Mouse (Mus musculus) spleen, embryonic (tissue): Measurements from ENCODE around the gene Mrps18a.

Experiments
- CTCF ChIA-PET: fragments of 350-600 bp; sonication (Branson Sonifier 250); formaldehyde crosslinking; loops from one replicate; lab custom pipeline; 2022; lab: Charles Lee

The Mrps18a gene

GRCm38 (mm10) chr17:46098525-46098924 is 12.3 kb upstream of the Mrps18a start:
- CTCF ChIA-PET = no interaction called here

- CTCF ChIA-PET = interaction anchor here (0.7 kb wide), 1 partner anchor 199 kb away, joined by 3 read pairs; no protein-coding TSS in a partner anchor
Observed at GRCm38 (mm10) chr17:46101906-46102305, 8.9 kb upstream of the Mrps18a start.

DNA sequence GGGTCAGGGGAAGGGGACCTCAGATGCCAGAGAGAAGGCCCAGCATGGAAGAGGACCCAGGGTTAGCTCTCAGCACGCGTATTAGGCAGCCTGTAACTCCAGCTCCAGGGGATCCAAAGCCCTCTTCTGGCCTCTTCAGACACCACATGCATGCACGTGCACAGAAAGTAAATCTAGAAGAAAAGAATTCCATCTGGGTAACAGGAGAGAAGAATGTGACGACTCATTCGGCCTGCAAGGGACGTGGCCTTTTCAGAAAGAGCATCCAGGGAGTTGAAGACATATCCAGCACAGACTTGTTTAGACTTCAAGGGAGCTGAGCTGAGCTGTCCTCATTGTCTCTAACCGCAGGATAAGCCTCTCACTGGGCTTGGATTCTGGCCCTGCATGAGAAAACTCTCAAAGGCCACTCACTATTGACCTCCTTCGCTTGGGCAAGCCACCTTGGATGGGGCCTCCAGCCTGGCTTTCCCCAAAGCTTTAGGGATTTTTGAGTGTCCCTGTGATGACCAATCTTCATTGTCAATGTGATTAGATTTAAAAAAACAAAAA is 8.1 kb upstream of the Mrps18a start:
- CTCF ChIA-PET = no interaction called here

- CTCF ChIA-PET = no interaction called here
Observed at GRCm38 (mm10) chr17:46104487-46104886, 6.3 kb upstream of the Mrps18a start.

DNA sequence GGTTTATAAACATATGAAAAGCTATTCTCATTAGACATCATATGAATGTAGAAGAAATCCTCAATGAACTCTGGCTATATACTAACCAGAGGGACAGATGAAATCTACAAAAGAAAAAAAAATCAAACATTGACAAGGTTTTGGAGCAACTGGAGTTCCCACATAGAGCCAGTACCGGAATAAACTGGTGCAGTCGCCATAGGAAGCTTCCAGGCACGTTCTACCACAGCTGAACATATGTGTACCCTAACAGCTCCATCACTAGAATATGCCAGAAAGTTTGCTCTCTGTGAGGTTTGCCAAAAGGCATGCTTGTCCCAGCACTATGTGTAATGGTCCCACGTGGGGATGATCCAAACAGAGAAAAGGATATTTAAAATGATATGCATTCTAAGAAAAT is 2.5 kb upstream of the Mrps18a start:
- CTCF ChIA-PET = no interaction called here

DNA sequence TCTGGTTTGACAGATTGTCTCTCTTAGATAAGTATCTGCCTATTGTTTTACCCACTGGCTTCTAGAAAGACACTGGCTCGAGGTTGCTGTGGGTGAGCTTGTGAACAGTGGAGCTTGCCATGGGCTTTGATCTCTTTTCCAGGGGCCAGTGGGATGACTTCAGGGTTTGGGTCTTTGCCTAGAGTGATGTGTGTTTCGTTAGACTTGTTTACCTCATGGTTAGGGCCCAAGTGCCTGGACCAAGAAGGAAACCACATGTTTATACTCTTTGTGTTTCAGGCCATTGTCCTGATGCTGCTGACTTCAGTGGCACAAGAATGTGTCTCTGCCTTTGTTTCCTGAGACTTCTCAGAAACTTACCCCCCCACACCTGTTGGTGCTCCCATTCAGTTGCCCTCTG is 4.7 kb downstream of the Mrps18a start:
- CTCF ChIA-PET = no interaction called here

GRCm38 (mm10) chr17:46116138-46116537 is 5.4 kb downstream of the Mrps18a start:
- CTCF ChIA-PET = no interaction called here

GRCm38 (mm10) chr17:46116881-46117280 is 6.1 kb downstream of the Mrps18a start:
- CTCF ChIA-PET = no interaction called here

GRCm38 (mm10) chr17:46117623-46118422 is 7.0 kb downstream of the Mrps18a start:
- CTCF ChIA-PET = no interaction called here

DNA sequence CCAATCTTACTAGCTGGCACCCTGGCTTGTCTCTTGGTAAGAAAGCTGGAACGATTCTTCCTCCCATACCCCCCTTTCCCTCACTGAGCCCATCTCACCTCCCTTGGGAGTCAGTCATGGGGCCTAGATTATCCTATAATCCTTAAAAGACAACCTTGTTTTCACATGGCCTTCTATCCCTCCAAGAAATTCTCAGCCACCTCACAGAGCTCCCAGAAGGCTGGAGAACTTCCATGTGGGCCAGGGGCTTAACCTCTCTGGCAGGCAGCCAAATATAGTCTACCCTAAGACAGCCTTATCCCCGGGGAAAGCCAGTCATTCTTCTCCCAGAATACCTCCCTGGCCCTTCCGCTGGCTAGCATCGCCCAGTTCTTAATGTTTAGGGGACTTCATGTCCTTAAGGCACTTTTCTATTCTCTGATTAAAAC is 7.7 kb downstream of the Mrps18a start:
- CTCF ChIA-PET = no interaction called here

GRCm38 (mm10) chr17:46119641-46120040 is 8.9 kb downstream of the Mrps18a start:
- CTCF ChIA-PET = no interaction called here

- CTCF ChIA-PET = no interaction called here
Observed at GRCm38 (mm10) chr17:46122791-46123190, 12.0 kb downstream of the Mrps18a start.

DNA sequence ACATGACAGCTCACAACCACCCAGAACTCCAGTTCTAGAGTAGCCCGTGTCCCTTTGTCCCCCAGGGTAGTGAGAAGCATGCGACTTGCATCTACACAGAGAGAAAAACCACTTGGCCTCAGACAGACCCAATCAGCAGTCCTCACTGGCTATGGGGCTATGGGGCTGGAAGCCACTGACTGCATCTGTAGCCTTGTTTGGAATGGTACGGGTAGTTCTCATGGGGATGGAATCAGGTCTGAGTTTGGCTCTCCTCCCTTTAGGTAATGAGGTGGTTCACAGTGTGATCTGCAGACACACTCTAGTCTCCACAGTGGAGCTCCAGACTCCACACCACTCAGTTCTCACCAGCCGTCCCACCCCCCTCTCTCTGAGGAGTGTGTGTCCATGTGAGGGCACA is 12.5 kb downstream of the Mrps18a start:
- CTCF ChIA-PET = no interaction called here

DNA sequence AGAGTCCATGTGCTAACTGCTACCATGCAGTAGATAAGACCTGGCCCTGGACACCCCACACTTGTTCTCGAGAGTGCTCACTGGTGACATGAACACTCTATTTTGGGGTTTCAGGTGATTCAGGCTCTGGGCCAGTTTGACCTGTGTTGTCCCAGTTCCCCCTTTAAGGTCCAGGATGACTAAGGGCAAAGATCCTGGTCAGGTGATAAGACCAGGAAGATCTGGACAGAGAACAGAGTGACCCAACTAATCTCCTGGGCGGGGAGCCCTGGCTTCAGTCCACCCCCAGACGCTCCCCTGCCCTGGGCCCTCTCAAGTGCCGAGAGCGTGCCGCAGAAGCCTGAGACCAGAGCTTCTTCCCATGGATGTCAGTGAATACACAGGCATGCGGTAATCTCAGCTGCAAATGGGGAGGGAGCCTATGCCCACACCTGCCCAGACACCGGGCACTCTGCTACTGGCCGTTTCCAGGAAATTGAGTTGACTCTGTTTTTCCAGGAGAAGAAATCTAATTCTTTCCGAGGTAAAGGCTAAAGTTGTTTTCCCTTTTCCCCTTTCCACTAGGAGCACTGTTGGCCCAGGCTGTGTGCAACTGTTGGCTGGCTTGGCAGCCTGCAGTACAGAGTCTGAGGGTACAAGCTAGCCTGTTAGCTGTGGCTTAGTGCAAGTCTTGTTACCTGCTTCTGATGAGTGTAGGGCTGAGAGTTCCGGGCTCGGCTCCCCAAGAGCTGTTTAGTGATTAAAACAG is 13.3 kb downstream of the Mrps18a start:
- CTCF ChIA-PET = no interaction called here

- CTCF ChIA-PET = no interaction called here
Observed at GRCm38 (mm10) chr17:46126608-46127007, 15.8 kb downstream of the Mrps18a start.

DNA sequence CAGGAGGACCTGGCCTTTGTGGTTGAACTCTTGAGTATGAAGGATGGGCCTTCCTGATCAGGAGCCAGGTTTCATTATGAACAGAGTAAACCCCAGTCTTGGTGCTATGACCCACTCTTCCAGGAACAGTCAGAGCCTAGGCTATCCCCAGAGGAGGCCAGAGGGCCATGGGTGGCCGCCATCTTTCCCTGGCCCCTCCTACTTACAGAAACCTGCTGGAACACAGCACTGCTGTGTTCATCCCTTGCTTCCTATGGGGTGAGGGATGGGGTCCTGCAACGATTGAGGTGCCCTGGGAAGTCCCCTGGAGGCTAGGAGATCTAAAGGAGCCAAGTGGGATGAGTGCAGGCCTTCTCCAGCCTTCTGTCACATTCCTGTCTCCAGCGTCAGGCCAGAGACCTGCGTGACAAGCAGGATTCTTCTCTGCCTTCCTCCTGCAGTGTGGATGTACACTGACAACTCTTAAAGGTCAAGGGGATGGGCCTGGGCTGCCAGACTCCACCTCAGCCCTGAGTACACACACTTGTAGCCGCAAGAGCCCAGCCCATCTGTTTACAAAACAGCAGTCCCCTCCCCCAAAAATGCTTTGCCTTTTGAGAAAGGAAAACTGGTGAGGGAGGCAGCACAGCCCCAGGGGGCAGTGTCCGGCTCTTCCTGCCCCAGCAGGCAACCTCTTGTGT is 17.2 kb downstream of the Mrps18a start:
- CTCF ChIA-PET = no interaction called here

DNA sequence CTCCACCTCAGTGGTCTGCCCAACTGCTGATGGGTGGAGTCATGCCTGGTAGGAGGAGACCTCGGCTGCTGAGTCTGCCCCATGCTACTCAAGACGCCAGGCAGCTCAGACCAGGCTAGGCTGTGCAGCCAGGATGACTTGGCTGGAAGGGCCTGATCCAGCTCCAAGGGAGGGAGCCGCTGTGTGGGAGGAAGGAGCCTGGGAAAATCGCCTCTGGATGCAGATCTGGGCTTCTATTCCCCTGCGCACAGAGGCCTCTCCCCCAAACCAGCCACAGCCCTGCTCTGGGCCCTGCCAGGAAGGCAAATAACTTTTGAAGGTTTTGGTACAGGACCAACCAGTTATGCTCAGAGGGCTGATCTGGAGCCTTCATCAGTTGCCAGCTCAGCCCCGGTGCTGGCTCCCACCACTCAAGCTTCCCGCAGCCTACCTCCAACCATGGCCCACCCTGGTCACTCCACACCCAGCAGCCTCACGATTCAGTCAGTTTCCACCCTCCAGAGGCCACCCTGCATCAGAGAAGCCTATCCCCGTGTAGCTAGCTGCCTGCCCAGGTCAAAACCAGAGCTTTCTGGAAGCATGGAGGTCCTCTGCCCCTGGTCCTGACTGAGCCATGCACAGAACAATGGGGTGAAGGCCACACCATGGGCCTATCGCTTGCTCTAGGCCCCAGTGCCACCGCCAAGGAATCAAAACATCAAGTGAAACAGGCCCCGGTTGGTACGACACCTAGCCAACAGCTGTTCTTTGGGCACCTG is 19.1 kb downstream of the Mrps18a start:
- CTCF ChIA-PET = no interaction called here

DNA sequence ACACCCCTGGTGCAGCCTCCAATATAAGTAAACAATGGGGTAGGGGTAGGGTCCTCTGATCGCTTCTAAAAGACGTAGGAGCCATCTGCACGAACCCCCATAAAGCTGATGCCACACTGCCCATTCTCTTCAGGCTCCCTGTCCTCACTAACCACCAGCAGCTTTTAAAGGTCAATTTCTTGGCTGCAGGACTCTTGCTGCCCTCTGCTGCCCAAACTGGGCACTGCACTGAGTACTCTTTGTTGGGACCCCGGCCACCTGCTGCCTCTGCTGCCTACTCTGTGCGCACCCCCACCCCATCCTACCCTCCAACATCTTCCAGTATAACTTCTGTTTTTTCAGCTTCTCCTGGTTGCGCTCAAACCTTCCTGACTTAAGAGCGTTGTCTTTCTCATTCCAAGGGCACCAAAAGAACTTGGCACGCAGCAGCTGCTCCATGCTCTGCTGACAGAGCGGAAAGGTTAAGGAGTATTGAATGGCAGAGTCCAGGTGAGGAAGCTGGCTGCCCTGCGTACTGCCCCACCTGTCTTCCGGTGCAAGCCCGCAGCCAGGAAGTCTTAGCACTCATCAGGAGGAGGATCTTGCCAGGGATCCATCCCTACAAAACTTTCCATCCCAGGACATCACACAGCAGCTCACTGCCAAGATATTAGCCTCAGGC is 21.4 kb downstream of the Mrps18a start:
- CTCF ChIA-PET = interaction anchor here (0.5 to 1.9 kb wide), 3 partner anchors 40 to 557 kb away, joined by 3 to 9 read pairs (median 6); no protein-coding TSS in a partner anchor

DNA sequence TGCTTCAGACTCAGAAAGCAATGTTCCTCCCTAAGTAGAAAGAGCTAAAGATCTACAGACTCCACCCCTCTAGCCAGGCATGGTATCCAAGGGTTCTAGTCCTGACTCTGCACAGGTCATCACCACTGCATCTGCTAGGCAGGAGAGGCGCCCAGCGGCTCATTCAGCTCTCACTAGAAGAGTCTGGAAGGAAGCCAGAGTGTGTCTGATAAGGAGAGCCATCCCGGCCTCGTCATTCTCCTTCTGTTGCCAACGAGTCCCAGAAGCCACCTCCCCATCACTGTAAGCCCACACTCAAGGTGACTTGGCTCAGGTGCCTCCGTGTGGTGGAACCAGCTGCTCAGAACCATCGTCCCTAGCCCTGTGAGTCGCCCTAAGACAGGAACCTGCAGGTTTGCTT is 22.1 kb downstream of the Mrps18a start:
- CTCF ChIA-PET = interaction anchor here (0.7 to 1.9 kb wide), 2 partner anchors 39 to 402 kb away, joined by 3 to 6 read pairs; no protein-coding TSS in a partner anchor

DNA sequence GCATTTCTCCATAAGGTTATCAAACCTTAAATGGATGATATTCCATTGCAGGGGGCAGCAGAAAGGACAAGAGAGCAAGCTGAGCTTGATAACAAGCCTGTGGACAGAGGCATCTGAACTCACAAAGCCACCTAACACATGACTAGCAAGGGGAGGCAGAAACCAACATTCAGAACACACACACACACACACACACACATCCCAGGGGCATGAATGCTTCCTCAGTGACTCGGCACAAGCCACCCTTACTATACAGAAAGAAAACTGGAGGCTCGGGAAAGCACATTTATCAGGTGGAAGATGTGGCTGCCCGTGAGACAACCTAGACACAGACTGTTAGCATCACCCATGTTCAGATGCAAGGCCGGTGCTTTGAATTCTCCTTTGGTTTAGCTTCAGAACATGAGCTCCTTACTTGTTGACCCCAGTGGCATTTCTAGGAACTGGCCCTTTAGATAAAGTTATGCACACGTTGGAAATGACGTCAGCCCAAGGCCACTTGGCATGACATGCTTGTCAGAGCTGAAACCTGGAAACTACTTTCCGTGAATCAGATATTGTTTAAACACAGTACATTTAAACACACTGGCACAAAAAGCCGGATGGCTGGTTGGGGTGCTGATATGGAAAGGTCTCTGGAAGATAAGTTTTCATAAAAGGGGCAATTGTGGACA is 27.9 kb downstream of the Mrps18a start:
- CTCF ChIA-PET = no interaction called here
